Mouse (Mus musculus): ENCODE measurements at regions not wholly inside any gene's neighbourhood (a gene's known extent, or its start where the extent isn't known, plus 50 kb on each side); places are given as distances from the start of the nearest gene placed in this dataset.
"Not testable (repeated sequence)": the region's sequence is repeated elsewhere in the genome, so short reads cannot be mapped to it uniquely, and the experiment has no call there.

- no peak for DNase-seq
These were observed 458.8 kb upstream of the 1700008P02Rik start for GRCm38 (mm10) chr3:7079073-7079472.

- no peak for DNase-seq
These were observed 456.6 kb upstream of the 1700008P02Rik start for GRCm38 (mm10) chr3:7076850-7077249.

DNA sequence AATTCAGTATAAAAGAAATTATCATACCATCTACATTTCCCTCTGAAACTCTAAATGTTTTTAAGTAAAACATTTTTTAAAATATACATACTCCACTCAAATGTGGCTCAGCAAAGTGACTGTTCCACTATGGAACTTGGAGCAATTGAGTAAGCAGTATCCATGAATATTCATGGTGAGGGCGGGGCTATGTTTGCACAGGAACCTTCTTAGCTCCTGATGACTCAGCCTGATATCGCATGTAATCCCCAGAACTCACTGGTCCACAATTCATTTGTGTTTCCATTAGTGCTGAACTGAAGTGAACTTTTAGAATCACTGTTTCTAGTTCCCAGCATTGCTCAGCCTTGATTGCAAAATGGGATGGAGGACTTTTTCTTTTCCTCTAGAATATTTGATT lies 454.2 kb upstream of the 1700008P02Rik start:
- DNase-seq = no peak

DNA sequence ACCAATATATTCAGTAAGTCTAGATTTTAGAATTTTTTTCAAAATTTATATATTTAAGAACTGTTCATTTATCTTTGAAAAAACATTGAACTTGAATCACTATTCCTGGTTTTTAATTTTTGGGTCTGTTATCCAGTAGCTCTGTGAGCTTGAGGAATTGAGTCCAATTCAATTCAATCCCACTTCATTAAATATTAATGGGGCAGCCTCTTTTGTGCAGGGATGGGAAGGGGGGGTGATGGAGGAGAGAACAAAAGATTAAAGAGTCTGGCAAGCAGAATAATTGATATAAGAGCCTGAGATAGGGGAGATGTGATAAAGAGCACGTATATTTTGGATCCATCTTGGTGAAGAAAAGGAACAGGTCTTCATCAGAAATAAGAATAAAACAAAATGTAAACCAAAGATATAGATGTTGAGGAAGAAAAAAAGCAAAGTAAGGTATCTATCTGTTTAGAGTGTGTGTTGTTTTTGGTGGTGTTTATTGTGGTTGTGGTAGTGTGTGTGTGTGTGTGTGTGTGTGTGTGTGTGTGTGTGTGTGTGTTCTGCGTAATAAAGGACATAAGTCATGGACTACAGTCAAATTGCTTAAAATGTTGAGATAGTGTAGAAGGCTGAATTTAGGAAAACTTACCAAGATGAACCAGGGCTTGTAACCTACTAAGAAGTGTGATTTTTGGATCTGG lies 421.3 kb upstream of the 1700008P02Rik start:
- no peak for DNase-seq

- DNase-seq = no peak
These were observed 415.6 kb upstream of the 1700008P02Rik start for GRCm38 (mm10) chr3:7035833-7036232.

GRCm38 (mm10) chr3:7027845-7028244 lies 407.6 kb upstream of the 1700008P02Rik start:
- DNase-seq = peak; percentile 23 to 55

DNA sequence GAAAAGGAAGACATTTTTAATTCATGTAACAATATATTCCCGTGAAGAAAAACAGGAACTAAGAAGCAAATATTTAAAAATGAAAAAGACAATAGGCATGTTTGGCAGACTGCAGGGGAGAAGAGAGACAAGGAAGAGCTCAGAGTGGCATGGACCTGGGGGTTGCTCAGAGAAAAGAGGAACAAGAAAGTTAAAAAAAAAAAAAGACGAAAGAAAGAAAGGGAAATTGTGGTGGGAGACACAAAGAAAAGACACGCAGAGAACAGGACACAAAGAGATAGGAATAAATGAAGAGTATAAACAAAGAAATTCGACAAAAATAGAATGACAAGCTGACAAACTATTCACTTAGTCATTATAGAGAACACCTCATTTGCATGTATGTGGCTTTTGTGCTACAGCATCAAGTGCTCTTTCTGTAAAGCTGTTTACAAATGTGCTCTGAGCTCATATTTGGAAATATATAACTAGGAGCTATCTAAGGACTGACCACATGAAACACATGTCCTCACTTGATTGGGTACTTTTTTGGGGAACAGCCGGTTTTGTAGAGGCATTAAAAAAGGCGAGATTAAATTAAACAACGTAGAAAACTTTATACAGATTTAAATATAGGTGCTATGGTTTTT lies 394.2 kb upstream of the 1700008P02Rik start:
- DNase-seq = no peak

GRCm38 (mm10) chr3:7013516-7013915 lies 393.3 kb upstream of the 1700008P02Rik start:
- no peak for DNase-seq

DNA sequence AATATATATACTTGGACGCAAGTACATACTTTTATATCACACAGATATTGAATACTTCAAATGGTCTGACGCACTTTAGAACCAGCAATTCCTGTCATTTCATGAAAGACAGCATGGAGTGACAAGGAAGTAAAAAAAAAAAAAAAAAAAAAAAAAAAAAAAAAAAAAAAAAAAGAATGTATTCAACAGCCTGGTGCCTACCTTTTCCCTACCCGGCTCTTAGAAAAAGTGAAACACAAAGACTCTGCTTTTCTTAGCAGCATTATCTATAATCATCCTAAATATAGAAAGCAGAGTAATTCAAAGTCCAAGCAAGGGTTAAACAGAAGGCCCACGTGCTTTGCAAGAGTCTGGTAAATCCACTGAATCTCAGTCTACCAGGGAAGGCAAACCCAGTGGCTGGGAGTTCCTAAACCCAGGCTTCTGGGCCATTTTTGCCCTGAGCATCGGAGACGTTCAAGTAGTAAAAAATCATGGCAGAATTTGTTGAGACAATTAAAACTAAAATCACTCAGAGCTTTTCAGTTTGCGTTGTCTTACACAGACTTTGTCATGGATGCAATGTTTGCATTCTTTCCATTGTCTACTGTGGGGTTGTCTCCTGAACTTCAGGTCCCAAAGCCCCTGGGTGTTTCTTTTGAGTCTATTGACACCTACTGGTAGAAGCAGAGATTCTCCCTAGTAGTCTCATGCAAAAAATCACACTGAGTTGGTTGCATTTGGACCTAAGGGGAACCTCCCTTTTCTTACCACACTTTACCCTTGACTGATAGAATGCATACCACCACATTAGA lies 390.2 kb upstream of the 1700008P02Rik start:
- no peak for DNase-seq

DNA sequence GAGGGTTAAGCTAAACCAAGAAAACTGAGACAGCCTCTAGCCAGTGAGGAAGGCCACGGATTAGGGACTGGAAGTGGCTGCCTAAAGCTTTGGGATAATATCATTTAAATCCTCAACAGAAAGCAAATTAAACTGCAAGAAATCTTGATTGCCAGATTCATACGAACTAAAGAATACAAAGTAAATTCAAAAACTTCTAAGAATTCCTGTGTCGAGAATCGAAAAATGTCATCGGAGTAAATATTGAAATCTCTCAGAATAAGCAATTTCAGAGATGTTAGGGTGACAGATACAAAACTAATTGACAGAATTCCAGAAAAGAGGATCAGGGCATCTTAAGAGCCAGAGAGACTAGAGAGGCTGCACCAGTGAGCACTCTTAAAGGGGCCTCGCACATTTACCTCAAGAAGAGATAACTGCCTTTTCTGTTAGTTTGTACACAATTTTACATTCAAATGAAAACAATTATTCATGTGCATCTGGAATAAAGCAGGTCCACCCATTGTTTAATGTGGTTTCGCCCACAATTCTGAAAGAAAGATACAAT lies 388.5 kb upstream of the 1700008P02Rik start:
- no peak for DNase-seq

DNA sequence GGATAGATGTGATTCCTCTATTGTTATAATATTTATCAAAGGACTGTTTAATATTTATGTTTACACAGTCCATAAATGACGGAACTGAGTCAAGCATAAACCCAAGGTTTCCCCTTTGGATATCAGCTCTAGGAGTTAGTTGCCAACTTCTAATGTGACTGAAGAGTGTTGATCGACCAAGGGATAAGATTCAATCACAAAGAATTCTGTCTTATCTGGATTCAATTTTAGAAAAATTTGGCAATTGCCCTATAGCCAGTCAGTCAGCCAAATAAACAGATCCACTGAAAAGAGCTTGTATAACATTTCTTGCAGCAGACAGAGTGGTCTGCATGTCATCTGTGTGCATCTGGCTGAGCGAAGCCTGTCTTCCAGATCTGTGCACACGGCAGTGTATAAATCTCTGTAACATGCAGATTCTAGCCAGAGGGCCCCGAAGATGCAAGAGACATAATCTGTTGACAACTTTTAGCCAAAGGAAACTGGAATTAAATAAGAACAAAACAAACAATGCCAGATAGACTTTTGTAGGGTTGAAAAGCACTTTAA lies 387.6 kb upstream of the 1700008P02Rik start:
- DNase-seq = no peak

DNA sequence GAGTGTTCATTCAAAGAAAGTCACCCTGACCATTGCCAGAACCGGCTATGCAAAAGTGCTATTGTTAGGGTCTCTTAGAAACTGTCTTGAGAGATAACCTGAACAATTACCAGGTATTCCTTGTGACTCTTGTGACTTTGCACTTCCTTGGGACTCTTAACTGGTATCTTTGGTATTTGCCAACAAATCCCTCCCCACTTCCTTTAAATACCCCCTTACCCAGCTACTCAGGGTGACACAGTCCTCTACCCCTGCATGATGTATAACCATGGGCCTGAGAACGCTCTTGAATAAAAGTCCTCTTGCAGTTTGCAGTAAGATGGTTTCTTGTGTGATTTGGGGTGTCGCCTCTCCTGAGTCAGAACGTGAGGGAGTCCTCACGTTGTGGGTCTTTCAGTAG lies 371.5 kb upstream of the 1700008P02Rik start:
- not testable (repeated sequence) for DNase-seq

GRCm38 (mm10) chr3:6984918-6985317 lies 364.7 kb upstream of the 1700008P02Rik start:
- no peak for DNase-seq

- DNase-seq = no peak
These were observed 337.4 kb upstream of the 1700008P02Rik start for GRCm38 (mm10) chr3:6957681-6958080.

GRCm38 (mm10) chr3:6932535-6933103 lies 312.4 kb upstream of the 1700008P02Rik start:
- no peak for DNase-seq

DNA sequence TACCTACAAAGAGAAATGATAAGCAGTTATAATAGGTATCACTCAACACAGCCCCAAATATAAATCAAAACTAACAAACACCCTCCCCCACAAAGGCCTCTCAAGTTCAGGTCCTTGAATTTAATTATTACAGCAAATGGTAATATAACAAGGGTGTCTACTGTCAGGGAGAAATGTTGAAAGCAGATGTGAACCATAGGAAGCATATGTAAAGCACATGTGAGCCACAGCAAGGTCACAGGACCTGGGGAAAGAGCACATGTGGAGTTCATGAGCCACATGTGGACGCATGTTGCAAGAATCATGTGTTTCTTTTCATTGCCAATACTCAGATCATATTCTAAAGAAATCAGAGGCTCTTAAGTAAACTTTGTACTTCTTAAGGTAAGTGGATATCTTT lies 306.5 kb upstream of the 1700008P02Rik start:
- no peak for DNase-seq

GRCm38 (mm10) chr3:6922647-6923046 lies 302.4 kb upstream of the 1700008P02Rik start:
- not testable (repeated sequence) for DNase-seq

DNA sequence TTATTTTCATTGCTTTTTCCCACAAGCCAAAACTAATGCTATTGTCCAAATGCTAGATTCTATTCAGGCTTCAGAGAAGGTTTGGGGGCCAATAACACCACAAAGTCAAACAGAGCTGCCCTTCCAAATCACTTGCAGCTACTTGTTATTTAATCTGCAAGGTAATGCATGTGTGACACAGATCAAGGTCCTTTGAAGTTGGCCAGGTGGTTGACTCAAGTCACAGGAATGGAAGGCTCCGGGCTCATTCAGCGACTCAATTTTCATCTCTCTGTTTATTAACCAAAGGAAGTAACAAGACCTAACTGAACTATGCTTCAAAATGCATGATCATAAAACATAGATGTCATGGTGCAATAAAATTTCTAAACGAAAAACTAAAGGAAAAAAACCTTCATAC lies 300.0 kb upstream of the 1700008P02Rik start:
- DNase-seq = no peak

GRCm38 (mm10) chr3:6887936-6888335 lies 267.7 kb upstream of the 1700008P02Rik start:
- DNase-seq = no peak

GRCm38 (mm10) chr3:6887053-6887700 lies 266.9 kb upstream of the 1700008P02Rik start:
- no peak for DNase-seq

DNA sequence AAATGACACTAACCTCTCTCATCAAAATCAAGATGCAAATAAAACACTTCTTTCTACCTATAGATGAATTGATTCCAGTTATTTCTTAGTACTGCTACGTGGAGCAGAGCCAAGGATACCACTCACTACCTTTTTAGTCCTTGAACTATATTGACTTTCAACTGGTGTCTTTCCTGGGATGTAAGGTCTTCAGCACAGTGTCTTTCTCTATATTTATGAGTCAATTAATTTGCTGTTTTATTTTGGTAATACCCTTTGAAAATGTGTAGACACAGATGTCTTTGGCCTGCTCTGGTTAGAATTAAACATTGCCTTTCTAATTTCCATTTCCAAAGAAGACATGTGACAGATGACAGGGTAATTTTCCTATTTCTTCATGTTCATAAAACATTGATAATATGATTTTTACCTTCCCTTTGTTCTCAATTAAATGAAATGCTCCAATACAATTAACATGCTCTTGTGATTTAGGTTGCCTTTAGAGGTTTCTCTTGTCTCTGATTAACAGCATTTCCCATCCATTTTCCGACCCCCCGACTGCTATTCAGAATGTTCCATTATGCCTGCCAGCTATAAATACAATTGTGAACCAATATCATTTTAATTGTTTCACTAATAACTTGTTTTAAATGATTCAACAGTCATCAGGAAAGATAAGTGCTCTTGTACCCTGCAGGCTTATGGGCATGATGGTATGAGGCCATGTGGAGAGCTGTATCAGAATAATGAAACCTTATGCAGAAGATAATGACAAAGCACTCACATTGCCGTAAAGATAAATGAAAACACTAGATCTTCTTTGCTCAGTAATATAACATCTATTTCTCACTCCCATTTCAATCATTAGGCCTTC lies 266.2 kb upstream of the 1700008P02Rik start:
- no peak for DNase-seq
